In the genomic region with DNA sequence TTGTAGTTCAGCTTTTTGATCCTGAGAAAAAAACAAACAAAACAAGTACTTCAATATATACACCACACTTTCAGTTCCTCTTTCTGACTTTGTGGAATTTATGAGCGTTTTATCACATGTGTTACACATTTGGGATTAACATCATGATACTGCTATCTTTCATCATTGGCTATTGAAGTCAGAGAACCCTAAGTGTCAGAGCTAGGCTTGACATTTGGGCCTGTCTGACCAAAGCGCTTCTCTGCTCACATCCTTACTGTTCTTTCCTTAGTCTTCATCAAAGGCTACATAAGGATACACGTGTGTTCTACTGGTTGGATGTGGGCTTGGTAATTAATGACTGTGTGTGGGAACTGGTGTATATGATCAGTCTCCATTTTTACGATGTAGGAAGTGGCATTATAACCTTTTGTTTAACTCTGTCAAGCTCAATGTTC, we compare ENCODE assay signal across 10 mouse cellular contexts. TPM values are rescaled to one million over a fixed set of nuclear protein-coding genes. Genes with fewer than 3 reads are reported as not detected.
A peak's percentile ranks its signal among the peaks of the same experiment; 100 is the strongest.
DNase-seq lines count a peak whose midpoint lies in the region; ATAC-seq and TF ChIP-seq lines count a peak whose summit lies in the region.
"Had no signal": no experiment of that assay in that cellular context is flagged by ENCODE, and none has a peak within 500 bp of the region (broad histone marks: within the 10 kb centered on the region; RNA-seq: fewer than 3 reads in every experiment).

No protein-coding gene starts in this region.

- H3K27ac ChIP-seq in heart, embryonic 16.5 days (ENCODE audit: low read length): no peak overlapping the region
- H3K27ac ChIP-seq in MEL (ENCODE audit: control insufficient read depth, low read depth, low read length): peak overlapping the region; percentile 82
- H3K27ac ChIP-seq in hindbrain, embryonic 15.5 days (replicated peaks): peak overlapping the region; percentile 95
- H3K27ac ChIP-seq in midbrain, embryonic 14.5 days (replicated peaks; ENCODE audit: low read depth, low read length): peak overlapping the region; percentile 90; the same call in 1 of the 2 replicates

- H3K27me3 ChIP-seq in heart, embryonic 16.5 days (ENCODE audit: control insufficient read depth, insufficient read depth, low read length): no peaks in the 10 kb centered on the region
- no peaks in the 10 kb centered on the region for H3K27me3 ChIP-seq in MEL (ENCODE audit: control insufficient read depth in 1 of 2, insufficient read depth in 2 of 2, low read length in 2 of 2)
- no peaks in the 10 kb centered on the region for H3K27me3 ChIP-seq in hindbrain, embryonic 15.5 days
- no peaks in the 10 kb centered on the region for H3K27me3 ChIP-seq in midbrain, embryonic 14.5 days (ENCODE audit: control insufficient read depth, insufficient read depth, low read length)

- ATAC-seq in heart, embryonic 16.5 days (replicated peaks; ENCODE audit: extremely low read depth, insufficient read depth, low FRiP score): no peak
- ATAC-seq in hindbrain, embryonic 15.5 days (ENCODE audit: low FRiP score, low read depth): no peak
- no peak for ATAC-seq in midbrain, embryonic 14.5 days (ENCODE audit: low FRiP score, low TSS enrichment)

- H3K4me1 ChIP-seq in heart, embryonic 16.5 days (ENCODE audit: control insufficient read depth, insufficient read depth, low read length): peaks cover 18% of the 10 kb centered on the region
- peaks cover 0 to 12% of the 10 kb centered on the region in 2 experiments; a peak in 3 of 4 replicates for H3K4me1 ChIP-seq in MEL (ENCODE audit: control insufficient read depth in 1 of 2, insufficient read depth in 2 of 2, low read length in 2 of 2)
- H3K4me1 ChIP-seq in hindbrain, embryonic 15.5 days (replicated peaks): peaks cover 39% of the 10 kb centered on the region
- H3K4me1 ChIP-seq in midbrain, embryonic 14.5 days (ENCODE audit: control insufficient read depth, insufficient read depth, low read length): peaks cover 24% of the 10 kb centered on the region

- no peak overlapping the region for H3K4me3 ChIP-seq in heart, embryonic 16.5 days (ENCODE audit: low read length)
- H3K4me3 ChIP-seq in MEL (ENCODE audit: control insufficient read depth in 1 of 2, insufficient read depth in 1 of 2, low read depth in 2 of 2, low read length in 2 of 2): peak overlapping the region; percentile 55 to 95
- H3K4me3 ChIP-seq in hindbrain, embryonic 15.5 days: peak overlapping the region; percentile 95
- H3K4me3 ChIP-seq in midbrain, embryonic 14.5 days (replicated peaks; ENCODE audit: low read depth, low read length): peak overlapping the region; percentile 92

- peaks cover 10% of the 10 kb centered on the region for H3K79me2 ChIP-seq in MEL (ENCODE audit: control insufficient read depth, insufficient read depth, low read length, poor library complexity)

- peak; percentile 77 to 92 for TF ChIP-seq EP300 in MEL (IDR thresholded peaks at IDR 0.05; ENCODE audit: low read depth in 1 of 2, low read length in 2 of 2)

- 0 out of 4 replicates have a peak, but pooled peaks of 1 of the 2 experiments have one; percentile 32 for TF ChIP-seq POLR2A in MEL (IDR thresholded peaks at IDR 0.05; ENCODE audit: control insufficient read depth in 1 of 2, insufficient read depth in 1 of 2, low read depth in 1 of 2, low read length in 2 of 2, poor library complexity in 1 of 2)

- peaks cover 13% of the 10 kb centered on the region for H3K36me3 ChIP-seq in heart, embryonic 16.5 days (ENCODE audit: control insufficient read depth, insufficient read depth)
- H3K36me3 ChIP-seq in MEL (ENCODE audit: control insufficient read depth in 1 of 2, insufficient read depth in 2 of 2, low read length in 2 of 2): peaks cover 0 to 17% of the 10 kb centered on the region in 2 experiments; a peak in 2 of 4 replicates
- no peaks in the 10 kb centered on the region for H3K36me3 ChIP-seq in hindbrain, embryonic 15.5 days
- H3K36me3 ChIP-seq in midbrain, embryonic 14.5 days (ENCODE audit: control insufficient read depth, insufficient read depth, low read length): peaks cover 30% of the 10 kb centered on the region

- H3K9me3 ChIP-seq in heart, embryonic 16.5 days (replicated peaks; ENCODE audit: control insufficient read depth, low read length): no peaks in the 10 kb centered on the region
- no peaks in the 10 kb centered on the region for H3K9me3 ChIP-seq in MEL (replicated peaks; ENCODE audit: insufficient read depth, low read length)
- H3K9me3 ChIP-seq in hindbrain, embryonic 15.5 days: no peaks in the 10 kb centered on the region
- no peaks in the 10 kb centered on the region for H3K9me3 ChIP-seq in midbrain, embryonic 14.5 days (ENCODE audit: control insufficient read depth, low read length)

- no peak for TF ChIP-seq CTCF in MEL (IDR thresholded peaks at IDR 0.05 in 2 of 3, conservative IDR thresholded peaks at IDR 0.05 in 1 of 3; ENCODE audit: control insufficient read depth in 1 of 3, insufficient read depth in 1 of 3, low read depth in 2 of 3, low read length in 3 of 3, poor library complexity in 1 of 3, severe bottlenecking in 1 of 3)

- H3K9ac ChIP-seq in heart, embryonic 16.5 days (ENCODE audit: low read length): no peak overlapping the region; the same call in 1 of the 2 replicates
- peak overlapping the region; percentile 88 for H3K9ac ChIP-seq in MEL (ENCODE audit: control insufficient read depth, low read depth, low read length, poor library complexity, severe bottlenecking)
- peak overlapping the region; percentile 98 for H3K9ac ChIP-seq in hindbrain, embryonic 15.5 days
- peak overlapping the region; percentile 29; the same call in 1 of the 2 replicates for H3K9ac ChIP-seq in midbrain, embryonic 14.5 days (replicated peaks; ENCODE audit: low read length)

- no peak for DNase-seq in heart, postnatal 4 days
- DNase-seq in MEL (ENCODE audit: low read depth, low spot score): peak; percentile 83
- no peak for DNase-seq in midbrain, embryonic 14.5 days
- DNase-seq in layer of hippocampus, postnatal 14 days (ENCODE audit: low spot score in 2 of 2): no peak
- DNase-seq in thymus, postnatal 25 days: no peak
- no peak for DNase-seq in right cerebral cortex, adult 18-20 months
- DNase-seq: cerebellum, adult 9-10 months; lung, postnatal 14 days had no signal

- H3K4me2 ChIP-seq in heart, embryonic 16.5 days (ENCODE audit: low read depth, low read length): peak overlapping the region; percentile 74; the same call in 1 of the 2 replicates
- peak overlapping the region; percentile 80 for H3K4me2 ChIP-seq in hindbrain, embryonic 15.5 days
- peak overlapping the region; percentile 81 for H3K4me2 ChIP-seq in midbrain, embryonic 14.5 days (ENCODE audit: low read length)

- TF ChIP-seq RAD21 in MEL (IDR thresholded peaks at IDR 0.05; ENCODE audit: low read depth, low read length): no peak

- 62% methylated on average over 4 of the region's 4 CpGs for WGBS in heart, embryonic 16.5 days
- WGBS in hindbrain, embryonic 15.5 days: 73% methylated on average over 4 of the region's 4 CpGs
- WGBS in midbrain, embryonic 14.5 days: 79% methylated on average over 4 of the region's 4 CpGs

RNA-seq across cellular contexts. Expression of a gene that starts 0.8 kb away (rescaled TPM):
- polyA plus RNA-seq in heart, embryonic 16.5 days (2015; fragmentation: Nextera tagmentation; extraction: Ambion mirVana): 27.2 and 27.5 TPM in 2 replicates
- total RNA-seq in heart, postnatal 4 days (2021): 10 to 100 TPM; 14.2 to 14.8 TPM
- 23.3 and 24.0 TPM in 2 replicates for total RNA-seq in MEL (2012; rRNA removed)
- 10 to 100 TPM in 1 of 2 experiments, not detected in 1; 46.7 TPM for polyA plus RNA-seq in MEL (2012; ENCODE audit: insufficient read depth in 1 of 2, insufficient read length in 2 of 2, low read depth in 1 of 2, low replicate concordance in 2 of 2, missing spikeins in 1 of 2)
- polyA plus RNA-seq in hindbrain, embryonic 15.5 days (2015; fragmentation: Nextera tagmentation; extraction: Ambion mirVana): 60.5 and 60.6 TPM in 2 replicates
- 57.7 and 60.3 TPM in 2 replicates for polyA plus RNA-seq in midbrain, embryonic 14.5 days (2014; fragmentation: Nextera tagmentation; extraction: Ambion mirVana)
- 10 to 100 TPM; 29.7 to 31.8 TPM for total RNA-seq in layer of hippocampus, postnatal 14 days (2021)

RNA-seq across cellular contexts. Expression of a gene that starts 1.3 kb away (rescaled TPM):
- 28.7 and 30.0 TPM in 2 replicates for polyA plus RNA-seq in heart, embryonic 16.5 days (2015; fragmentation: Nextera tagmentation; extraction: Ambion mirVana)
- 10 to 100 TPM; 10.3 to 11.2 TPM for total RNA-seq in heart, postnatal 4 days (2021)
- 7.1 and 9.2 TPM in 2 replicates for total RNA-seq in MEL (2012; rRNA removed)
- polyA plus RNA-seq in MEL (2012; ENCODE audit: insufficient read depth in 1 of 2, insufficient read length in 2 of 2, low read depth in 1 of 2, low replicate concordance in 2 of 2, missing spikeins in 1 of 2): 10 to 100 TPM in 1 of 2 experiments, not detected in 1; 12.8 TPM
- 55.0 and 55.3 TPM in 2 replicates for polyA plus RNA-seq in hindbrain, embryonic 15.5 days (2015; fragmentation: Nextera tagmentation; extraction: Ambion mirVana)
- polyA plus RNA-seq in midbrain, embryonic 14.5 days (2014; fragmentation: Nextera tagmentation; extraction: Ambion mirVana): 56.2 and 59.7 TPM in 2 replicates
- total RNA-seq in layer of hippocampus, postnatal 14 days (2021): 10 to 100 TPM; 30.3 to 31.9 TPM

RNA-seq across cellular contexts. Expression of a gene that starts 6.0 kb away (rescaled TPM):
- 10.7 and 11.0 TPM in 2 replicates for polyA plus RNA-seq in heart, embryonic 16.5 days (2015; fragmentation: Nextera tagmentation; extraction: Ambion mirVana)
- 1 to 10 TPM; 6.0 to 7.1 TPM for total RNA-seq in heart, postnatal 4 days (2021)
- 6.1 and 6.5 TPM in 2 replicates for total RNA-seq in MEL (2012; rRNA removed)
- 1 to 10 TPM in 1 of 2 experiments, not detected in 1; 9.7 TPM for polyA plus RNA-seq in MEL (2012; ENCODE audit: insufficient read depth in 1 of 2, insufficient read length in 2 of 2, low read depth in 1 of 2, low replicate concordance in 2 of 2, missing spikeins in 1 of 2)
- 11.1 and 11.3 TPM in 2 replicates for polyA plus RNA-seq in hindbrain, embryonic 15.5 days (2015; fragmentation: Nextera tagmentation; extraction: Ambion mirVana)
- 12.5 and 14.3 TPM in 2 replicates for polyA plus RNA-seq in midbrain, embryonic 14.5 days (2014; fragmentation: Nextera tagmentation; extraction: Ambion mirVana)
- 1 to 10 TPM; 5.4 to 6.6 TPM for total RNA-seq in layer of hippocampus, postnatal 14 days (2021)

RNA-seq across cellular contexts. Expression of a gene that starts 21.9 kb away (rescaled TPM):
- 242 and 286 TPM in 2 replicates for polyA plus RNA-seq in heart, embryonic 16.5 days (2015; fragmentation: Nextera tagmentation; extraction: Ambion mirVana)
- 100 to 1,000 TPM; 130 to 150 TPM for total RNA-seq in heart, postnatal 4 days (2021)
- not detected in 2 replicates for total RNA-seq in MEL (2012; rRNA removed)
- polyA plus RNA-seq in MEL (2012; ENCODE audit: insufficient read depth in 1 of 2, insufficient read length in 2 of 2, low read depth in 1 of 2, low replicate concordance in 2 of 2, missing spikeins in 1 of 2): not detected
- polyA plus RNA-seq in hindbrain, embryonic 15.5 days (2015; fragmentation: Nextera tagmentation; extraction: Ambion mirVana): 1.6 and 1.8 TPM in 2 replicates
- 1.5 TPM in 1 of 2 replicates, not detected in the other for polyA plus RNA-seq in midbrain, embryonic 14.5 days (2014; fragmentation: Nextera tagmentation; extraction: Ambion mirVana)
- 1 to 10 TPM; 1.3 to 1.8 TPM for total RNA-seq in layer of hippocampus, postnatal 14 days (2021)

RNA-seq across cellular contexts. Expression of a gene that starts 22.9 kb away (rescaled TPM):
- polyA plus RNA-seq in heart, embryonic 16.5 days (2015; fragmentation: Nextera tagmentation; extraction: Ambion mirVana): 1,241 and 1,315 TPM in 2 replicates
- 1,000 to 10,000 TPM; 1,184 to 1,197 TPM for total RNA-seq in heart, postnatal 4 days (2021)
- total RNA-seq in MEL (2012; rRNA removed): not detected in 2 replicates
- polyA plus RNA-seq in MEL (2012; ENCODE audit: insufficient read depth in 1 of 2, insufficient read length in 2 of 2, low read depth in 1 of 2, low replicate concordance in 2 of 2, missing spikeins in 1 of 2): not detected
- polyA plus RNA-seq in hindbrain, embryonic 15.5 days (2015; fragmentation: Nextera tagmentation; extraction: Ambion mirVana): 13.3 and 15.4 TPM in 2 replicates
- 2.5 and 3.7 TPM in 2 replicates for polyA plus RNA-seq in midbrain, embryonic 14.5 days (2014; fragmentation: Nextera tagmentation; extraction: Ambion mirVana)
- total RNA-seq in layer of hippocampus, postnatal 14 days (2021): 10 to 100 TPM; 77.7 to 89.3 TPM
